Mouse (Mus musculus) embryo, embryonic 11 days (tissue): ENCODE measurements around the gene Ifi27.
"Not testable (repeated sequence)": the region's sequence is repeated elsewhere in the genome, so short reads cannot be mapped to it uniquely, and the experiment has no call there.

Source experiments
- DNase-seq: peaks from one replicate; pipeline ENCODE4 v3.0.0-alpha.2; 2015

Gene Ifi27

GRCm38 (mm10) chr12:103456727-103457126, 22.7 kb downstream of the Ifi27 start:
- DNase-seq = not testable (repeated sequence)

- no peak for DNase-seq
Measured at GRCm38 (mm10) chr12:103457140-103457539, 23.1 kb downstream of the Ifi27 start, which contains the start of gene Ifi27l2b. Gene Ifi27l2b, minus strand, starts transcription at chr12:103457223.

GRCm38 (mm10) chr12:103474481-103474880, 40.5 kb downstream of the Ifi27 start:
- DNase-seq = no peak

- no peak for DNase-seq
Measured at GRCm38 (mm10) chr12:103476779-103477389, 42.9 kb downstream of the Ifi27 start.

- no peak for DNase-seq
Measured at GRCm38 (mm10) chr12:103477461-103478015, 43.5 kb downstream of the Ifi27 start.

GRCm38 (mm10) chr12:103481671-103482070, 47.7 kb downstream of the Ifi27 start:
- DNase-seq = no peak

- DNase-seq = no peak
Measured at GRCm38 (mm10) chr12:103482781-103483180, 48.8 kb downstream of the Ifi27 start.

- DNase-seq = not testable (repeated sequence)
Measured at GRCm38 (mm10) chr12:103484200-103484972, 50.4 kb downstream of the Ifi27 start.

GRCm38 (mm10) chr12:103486726-103487125, 52.7 kb downstream of the Ifi27 start:
- no peak for DNase-seq

GRCm38 (mm10) chr12:103487276-103487675, 53.3 kb downstream of the Ifi27 start:
- DNase-seq = no peak

GRCm38 (mm10) chr12:103487750-103488149, 53.7 kb downstream of the Ifi27 start:
- no peak for DNase-seq
